Mouse (Mus musculus) lung, adult 2 months (tissue): ENCODE measurements around the gene Rpp40. TPM values are rescaled to one million over a fixed set of nuclear protein-coding genes. Genes with fewer than 3 reads are reported as not detected.

ENCODE experiments used
- DNase-seq: peaks from one replicate; pipeline ENCODE4 v3.0.0; 2022
- H3K4me1 ChIP-seq: fragments of 200-500 bp; 2 replicates; pipeline ENCODE4 v1.6.1; 2011; ENCODE audit warnings: low read length; ENCODE audit not compliant: control insufficient read depth, insufficient read depth
- H3K4me3 ChIP-seq: fragments of 200-500 bp; replicated peaks from 2 replicates; pipeline ENCODE3; 2011; ENCODE audit warnings: low read depth, mild to moderate bottlenecking, control low read depth, low read length; ENCODE audit errors: extremely low read depth
- CTCF ChIP-seq: fragments of 200-500 bp; IDR thresholded peaks from 2 replicates; pipeline ENCODE4 v1.5.1; 2011; ENCODE audit warnings: mild to moderate bottlenecking, low read length, control low read depth; ENCODE audit not compliant: insufficient read depth
- POLR2A ChIP-seq: fragments of 200-500 bp; IDR thresholded peaks from 2 replicates; pipeline ENCODE4 v1.6.1; 2011; ENCODE audit warnings: low read depth, mild to moderate bottlenecking, control low read depth, low read length, borderline replicate concordance; ENCODE audit errors: extremely low read depth
- WGBS: fragments of 180-500 bp; shearing (Covaris S2); methylation state at CpG from one replicate; pipeline ENCODE4 v1.1.7; 2018; 5-methylcytosine and 5-hydroxymethylcytosine counted together
- polyA plus RNA-seq: library from polyadenylated mRNA; depleted of rRNA; stranded (reverse); fragments of >200 nt; gene quantifications from 2 replicates; pipeline ENCODE4 v1.2.3, GENCODE M21; 2012; rRNA removed

The Rpp40 gene
- polyA plus RNA-seq = 1.7 and 2.9 TPM in 2 replicates

- Histone ChIP-seq H3K4me1 (no peaks in the 10 kb centered on the region; the same call in 1 of the 2 replicates), H3K4me3 (peak within 1 kb of the TSS; percentile 88)
- TF ChIP-seq POLR2A (peak; percentile 29; the same call in 1 of the 2 replicates), CTCF (no peak)
- WGBS = 0% methylated on average over 35 of the region's 35 CpGs
- peak; percentile 93 for DNase-seq
These were observed at the start of gene Rpp40 for GRCm38 (mm10) chr13:35905879-35906481. Gene Rpp40 (minus strand): TSS chr13:35906359.

GRCm38 (mm10) chr13:35949814-35950455 lies 43.8 kb upstream of the Rpp40 start:
- TF ChIP-seq POLR2A = no peak
- no peak for TF ChIP-seq CTCF
- no peaks in the 10 kb centered on the region for H3K4me1 ChIP-seq
- 50% methylated on average over 17 of the region's 17 CpGs for WGBS
- H3K4me3 ChIP-seq = no peak overlapping the region
- no peak for DNase-seq

DNA sequence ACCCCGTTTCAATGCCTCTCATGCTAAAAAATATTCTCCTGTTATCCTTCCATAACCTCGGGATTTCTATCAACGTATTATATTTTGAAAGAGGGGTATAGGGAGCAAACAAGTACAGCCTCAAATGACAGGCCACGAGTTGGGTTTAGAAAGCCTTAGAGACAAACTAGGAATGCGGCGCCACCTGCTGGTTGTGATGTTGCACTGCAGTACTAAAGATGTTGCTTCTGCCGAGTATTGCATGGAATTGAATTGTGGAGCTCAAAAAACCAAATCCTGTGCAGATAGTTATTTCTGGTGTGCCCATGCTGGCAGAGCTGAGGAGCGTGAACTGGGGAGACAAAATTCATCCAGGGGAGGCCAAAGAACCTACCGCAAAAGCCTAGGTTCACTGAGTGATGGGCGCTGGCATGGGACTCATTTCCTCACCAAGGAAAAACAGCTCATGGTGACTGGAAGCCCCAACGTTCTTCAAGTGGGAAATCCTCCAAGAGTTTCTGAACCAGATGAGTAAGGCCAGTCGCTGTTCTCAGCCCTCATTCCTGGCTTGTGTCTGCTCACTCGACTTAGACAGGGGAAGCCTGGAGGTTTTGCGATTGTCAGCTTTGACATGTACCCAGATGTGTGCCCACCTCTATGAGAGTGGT lies 41.3 kb upstream of the Rpp40 start:
- Histone ChIP-seq H3K4me1 (no peaks in the 10 kb centered on the region), H3K4me3 (no peak overlapping the region)
- 19% methylated on average over 14 of the region's 14 CpGs for WGBS
- peak; percentile 81 for TF ChIP-seq CTCF
- no peak for TF ChIP-seq POLR2A
- DNase-seq = peak; percentile 67

DNA sequence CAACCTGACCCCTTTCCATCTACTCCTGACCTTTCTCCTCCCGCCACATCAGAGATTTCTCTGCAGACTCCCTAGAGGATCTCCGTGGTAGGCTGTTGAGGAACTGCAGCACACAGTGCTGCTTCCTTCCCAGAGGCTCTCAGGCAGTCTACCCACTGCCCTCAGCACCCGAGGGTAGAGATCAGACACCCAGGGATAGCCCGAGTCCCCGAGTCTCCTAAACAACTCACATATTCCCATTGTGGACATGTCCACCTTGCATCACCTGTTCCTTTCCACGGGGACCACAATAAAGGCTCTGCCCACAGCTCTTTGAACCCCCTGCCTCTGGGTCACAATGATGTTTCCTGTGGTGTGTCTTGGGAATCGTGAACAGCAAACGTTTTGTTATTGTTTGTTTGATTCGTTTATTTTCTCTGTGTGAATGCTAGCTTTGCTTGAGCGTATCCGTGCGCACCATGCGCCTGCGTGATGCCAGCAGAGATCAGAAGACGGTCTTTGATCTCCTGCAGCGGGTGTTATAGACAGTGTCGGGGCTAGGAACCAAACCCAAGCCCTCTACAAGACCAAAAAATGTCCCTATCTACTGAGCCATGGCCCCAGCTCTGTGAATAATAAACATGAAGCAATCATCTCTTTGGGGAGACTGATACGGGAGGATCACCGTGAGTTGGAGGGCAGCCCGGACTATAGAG lies 40.6 kb upstream of the Rpp40 start:
- no peak for DNase-seq
- TF ChIP-seq POLR2A (no peak), CTCF (no peak)
- Histone ChIP-seq H3K4me1 (no peaks in the 10 kb centered on the region), H3K4me3 (no peak overlapping the region)
- WGBS = 67% methylated on average over 20 of the region's 20 CpGs

DNA sequence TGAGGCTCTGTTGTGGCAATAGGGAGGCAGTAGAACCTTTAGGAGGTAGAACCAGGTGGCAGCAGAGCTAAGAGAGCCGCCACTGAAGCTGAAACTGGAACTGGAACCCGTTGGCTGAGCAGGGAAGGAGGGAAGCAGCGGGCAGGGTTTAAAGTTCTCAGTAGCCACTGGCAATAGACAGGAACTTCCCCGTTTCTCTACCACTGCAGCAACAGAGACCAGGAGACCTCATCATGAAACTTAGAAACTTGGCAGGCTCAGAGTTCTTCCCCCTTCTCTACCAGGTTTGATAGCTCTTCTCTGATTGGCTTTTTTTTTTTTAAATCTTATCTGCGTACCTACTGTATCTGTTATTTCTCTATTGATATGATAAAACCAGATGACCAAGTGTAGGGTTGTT lies 34.8 kb upstream of the Rpp40 start:
- 77% methylated on average over 5 of the region's 5 CpGs for WGBS
- no peak for DNase-seq
- Histone ChIP-seq H3K4me1 (no peaks in the 10 kb centered on the region), H3K4me3 (no peak overlapping the region)
- TF ChIP-seq CTCF = no peak
- no peak for TF ChIP-seq POLR2A

DNA sequence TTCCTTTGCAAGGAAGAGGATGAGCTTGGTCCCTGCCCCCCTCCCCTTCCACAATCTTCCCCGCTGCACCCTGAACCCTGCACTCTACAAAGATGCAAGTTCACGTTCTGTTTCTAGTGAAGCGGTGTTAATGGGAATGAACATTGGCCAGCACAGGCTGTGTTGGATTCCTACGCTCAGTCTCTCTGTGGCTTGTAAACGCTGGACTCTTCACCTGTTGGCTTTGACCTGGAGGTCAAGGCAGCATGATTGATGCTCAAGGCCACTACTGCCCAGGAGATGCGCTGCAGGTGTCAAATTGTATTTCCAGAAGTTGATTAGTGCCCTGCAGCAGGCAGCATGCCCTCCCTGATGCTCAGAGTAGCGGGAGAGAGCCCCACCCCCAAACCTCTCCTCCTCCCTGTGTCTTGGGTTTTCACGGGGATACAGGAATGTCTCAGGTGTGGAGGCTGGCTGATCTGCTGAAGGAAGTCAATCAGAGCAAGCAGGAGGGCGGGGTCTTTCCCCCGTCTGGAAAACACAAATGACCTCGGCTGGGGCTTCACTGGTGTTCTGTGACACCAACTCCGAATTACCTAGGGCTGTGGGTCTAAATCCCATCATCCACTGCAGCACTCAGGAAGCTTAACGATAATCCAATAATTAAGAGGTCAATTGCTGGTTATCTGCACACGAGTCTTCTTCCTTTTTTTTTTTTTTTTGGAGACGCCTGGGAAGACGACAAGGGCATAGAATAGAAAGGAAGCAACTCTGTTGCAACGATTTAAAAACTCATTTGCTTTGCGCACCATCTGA lies 33.9 kb upstream of the Rpp40 start:
- H3K4me1 ChIP-seq = no peaks in the 10 kb centered on the region
- TF ChIP-seq CTCF (no peak), POLR2A (no peak)
- H3K4me3 ChIP-seq = no peak overlapping the region
- WGBS = 53% methylated on average over 18 of the region's 18 CpGs
- no peak for DNase-seq

GRCm38 (mm10) chr13:35937991-35938390 lies 31.8 kb upstream of the Rpp40 start:
- H3K4me1 ChIP-seq = no peaks in the 10 kb centered on the region
- 84% methylated on average over 2 of the region's 2 CpGs for WGBS

DNA sequence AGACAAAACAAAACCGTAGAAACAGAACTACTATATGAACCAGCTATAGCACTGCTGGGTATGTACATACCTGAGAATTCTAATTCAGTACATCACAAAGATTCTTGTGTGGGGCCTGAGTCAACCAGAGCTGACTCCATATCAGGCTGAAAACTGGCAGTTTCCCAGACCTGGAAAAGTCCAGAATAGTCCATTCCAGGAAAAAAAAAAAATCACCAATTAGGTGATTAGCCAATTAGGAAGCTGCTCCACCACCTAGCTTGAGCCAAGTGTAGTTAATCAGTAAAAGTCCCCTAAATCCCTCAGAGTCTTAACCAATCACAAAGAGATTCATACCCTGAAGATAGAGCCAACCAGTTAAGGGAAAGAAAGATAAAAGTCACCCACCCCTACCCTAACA lies 5.3 kb upstream of the Rpp40 start:
- 91% methylated on average over 1 of the region's 1 CpGs for WGBS
- no peak for DNase-seq
- Histone ChIP-seq H3K4me1 (no peaks in the 10 kb centered on the region), H3K4me3 (no peak overlapping the region)
- no peak for TF ChIP-seq CTCF
- TF ChIP-seq POLR2A = no peak

More at GRCm38 (mm10) chr13:35937991-35938390, 31.8 kb upstream of the Rpp40 start:
- no peak overlapping the region for H3K4me3 ChIP-seq
- TF ChIP-seq CTCF (no peak), POLR2A (no peak)
- DNase-seq = no peak
